Mouse (Mus musculus) cerebellum, adult 9-11 months (tissue): ENCODE results near the gene Cep83.
"Not testable (repeated sequence)": the region's sequence is repeated elsewhere in the genome, so short reads cannot be mapped to it uniquely, and the experiment has no call there.

ENCODE experiments used
- DNase-seq: peaks from one replicate; pipeline ENCODE4 v3.0.0; 2022

Gene Cep83

GRCm38 (mm10) chr10:94688420-94689175 lies at the start of gene Cep83:
Gene Cep83, plus strand, starts transcription at chr10:94688654.
- DNase-seq = peak; percentile 94

GRCm38 (mm10) chr10:94639281-94639680 lies 49.2 kb upstream of the Cep83 start:
- no peak for DNase-seq

- DNase-seq = no peak
Observed at GRCm38 (mm10) chr10:94640067-94640466, 48.4 kb upstream of the Cep83 start.

- no peak for DNase-seq
Observed at GRCm38 (mm10) chr10:94664036-94664435, 24.4 kb upstream of the Cep83 start.

GRCm38 (mm10) chr10:94664455-94664854 lies 24.0 kb upstream of the Cep83 start:
- DNase-seq = no peak

- no peak for DNase-seq
Observed at GRCm38 (mm10) chr10:94668147-94668546, 20.3 kb upstream of the Cep83 start.

- DNase-seq = no peak
Observed at GRCm38 (mm10) chr10:94687801-94688419, 544 bp upstream of the Cep83 start.

GRCm38 (mm10) chr10:94689176-94689510 lies 689 bp downstream of the Cep83 start:
- no peak for DNase-seq

GRCm38 (mm10) chr10:94690376-94690775 lies 1.9 kb downstream of the Cep83 start:
- DNase-seq = no peak

GRCm38 (mm10) chr10:94692163-94692562 lies 3.7 kb downstream of the Cep83 start:
- no peak for DNase-seq

- DNase-seq = no peak
Observed at GRCm38 (mm10) chr10:94705643-94706258, 17.3 kb downstream of the Cep83 start.

- no peak for DNase-seq
Observed at GRCm38 (mm10) chr10:94706695-94707094, 18.2 kb downstream of the Cep83 start.

- DNase-seq = no peak
Observed at GRCm38 (mm10) chr10:94709622-94710319, 21.3 kb downstream of the Cep83 start.

GRCm38 (mm10) chr10:94710320-94710695 lies 21.9 kb downstream of the Cep83 start:
- no peak for DNase-seq

GRCm38 (mm10) chr10:94720300-94720699 lies 31.8 kb downstream of the Cep83 start:
- no peak for DNase-seq

GRCm38 (mm10) chr10:94728053-94728452 lies 39.6 kb downstream of the Cep83 start:
- not testable (repeated sequence) for DNase-seq

- no peak for DNase-seq
Observed at GRCm38 (mm10) chr10:94730445-94730844, 42.0 kb downstream of the Cep83 start.

GRCm38 (mm10) chr10:94734829-94735228 lies 46.4 kb downstream of the Cep83 start:
- no peak for DNase-seq

- DNase-seq = no peak
Observed at GRCm38 (mm10) chr10:94740221-94740620, 51.8 kb downstream of the Cep83 start.

GRCm38 (mm10) chr10:94741459-94741858 lies 53.0 kb downstream of the Cep83 start:
- no peak for DNase-seq

GRCm38 (mm10) chr10:94747011-94747410 lies 58.6 kb downstream of the Cep83 start:
- no peak for DNase-seq

- no peak for DNase-seq
Observed at GRCm38 (mm10) chr10:94771496-94771895, 83.0 kb downstream of the Cep83 start.

GRCm38 (mm10) chr10:94777576-94777975 lies 89.1 kb downstream of the Cep83 start:
- DNase-seq = no peak

- DNase-seq = no peak
Observed at GRCm38 (mm10) chr10:94779319-94779718, 90.9 kb downstream of the Cep83 start.
